Mouse (Mus musculus): ENCODE measurements around the gene Prm3. TPM values are rescaled to one million over a fixed set of nuclear protein-coding genes. Genes with fewer than 3 reads are reported as not detected.

The Prm3 gene
- total RNA-seq (2021): not detected
- long read RNA-seq, experiment 1: 0 reads
- long read RNA-seq, experiment 2: 0 reads

GRCm38 (mm10) chr16:10790702-10791101 is at the start of gene Prm3:
TSS of gene Prm3 (minus strand) at chr16:10790914.
- intact Hi-C loops (cut with DNase I): no loop called here
- Histone ChIP-seq H3K4me3 (no peak within 1 kb of the TSS), H3K27ac (no peak within 1 kb of the TSS)
- TF ChIP-seq CTCF (IDR thresholded peaks at IDR 0.05): no peak
- DNase-seq: no peak

- Histone ChIP-seq H3K4me3 (no peak overlapping the region), H3K27ac (peak overlapping the region; percentile 80)
- TF ChIP-seq CTCF (IDR thresholded peaks at IDR 0.05): no peak
- intact Hi-C loops (cut with DNase I): no loop called here
- no peak for DNase-seq
Measured at GRCm38 (mm10) chr16:10840018-10840417, 49.3 kb upstream of the Prm3 start.

- no peak for DNase-seq
- TF ChIP-seq CTCF (IDR thresholded peaks at IDR 0.05): no peak
- Histone ChIP-seq H3K4me3 (no peak overlapping the region), H3K27ac (peak overlapping the region; percentile 48; the same call in 1 of the 2 replicates)
- intact Hi-C loops (cut with DNase I): no loop called here
Measured at GRCm38 (mm10) chr16:10838487-10839245, 48.0 kb upstream of the Prm3 start.

- no peak for DNase-seq
- peak overlapping the region; percentile 48; the same call in 1 of the 2 replicates for H3K27ac ChIP-seq
- intact Hi-C loops (cut with DNase I): no loop called here
Measured at GRCm38 (mm10) chr16:10837903-10838302, 47.2 kb upstream of the Prm3 start.

GRCm38 (mm10) chr16:10837250-10837649 is 46.5 kb upstream of the Prm3 start:
- H3K4me3 ChIP-seq: no peak overlapping the region
- H3K27ac ChIP-seq: no peak overlapping the region; the same call in 1 of the 2 replicates
- intact Hi-C loops (cut with DNase I): no loop called here
- TF ChIP-seq CTCF (IDR thresholded peaks at IDR 0.05): no peak
- DNase-seq: no peak

More at GRCm38 (mm10) chr16:10837903-10838302, 47.2 kb upstream of the Prm3 start:
- no peak overlapping the region for H3K4me3 ChIP-seq
- TF ChIP-seq CTCF (IDR thresholded peaks at IDR 0.05): no peak

- Histone ChIP-seq H3K27ac (no peak overlapping the region), H3K4me3 (no peak overlapping the region)
- TF ChIP-seq CTCF (IDR thresholded peaks at IDR 0.05): no peak
- DNase-seq: no peak
- intact Hi-C loops (cut with DNase I): no loop called here
Measured at GRCm38 (mm10) chr16:10836388-10836787, 45.7 kb upstream of the Prm3 start.

- no peak; the same call in 1 of the 2 replicates for TF ChIP-seq CTCF (IDR thresholded peaks at IDR 0.05)
- peak within 1 kb of the TSS; percentile 79 for H3K27ac ChIP-seq
- peak; percentile 94 for DNase-seq
- intact Hi-C loops (cut with DNase I): no loop called here
- H3K4me3 ChIP-seq: peak within 1 kb of the TSS; percentile 91
Measured at GRCm38 (mm10) chr16:10834911-10835587, 44.3 kb upstream of the Prm3 start, which contains the start of gene Rmi2. TSS of gene Rmi2 (plus strand) at chr16:10835059.

GRCm38 (mm10) chr16:10834542-10834910 is 43.8 kb upstream of the Prm3 start:
- Histone ChIP-seq H3K27ac (peak overlapping the region; percentile 79), H3K4me3 (peak overlapping the region; percentile 91)
- no peak for DNase-seq
- no peak for TF ChIP-seq CTCF (IDR thresholded peaks at IDR 0.05)
- intact Hi-C loops (cut with DNase I): no loop called here

- H3K4me3 ChIP-seq: no peak overlapping the region
Measured at GRCm38 (mm10) chr16:10828461-10828805, 37.7 kb upstream of the Prm3 start.

GRCm38 (mm10) chr16:10827766-10828460 is 37.2 kb upstream of the Prm3 start:
- Histone ChIP-seq H3K4me3 (no peak overlapping the region), H3K27ac (no peak overlapping the region)
- no peak for DNase-seq
- intact Hi-C loops (cut with DNase I): no loop called here
- TF ChIP-seq CTCF (IDR thresholded peaks at IDR 0.05): no peak

More at GRCm38 (mm10) chr16:10828461-10828805, 37.7 kb upstream of the Prm3 start:
- no peak overlapping the region for H3K27ac ChIP-seq
- no peak for DNase-seq
- no peak for TF ChIP-seq CTCF (IDR thresholded peaks at IDR 0.05)
- intact Hi-C loops (cut with DNase I): no loop called here

- Histone ChIP-seq H3K4me3 (no peak overlapping the region), H3K27ac (no peak overlapping the region)
- TF ChIP-seq CTCF (IDR thresholded peaks at IDR 0.05): no peak
- no peak for DNase-seq
- intact Hi-C loops (cut with DNase I): no loop called here
Measured at GRCm38 (mm10) chr16:10827269-10827668, 36.6 kb upstream of the Prm3 start.

GRCm38 (mm10) chr16:10825840-10826239 is 35.1 kb upstream of the Prm3 start:
- DNase-seq: no peak
- no peak for TF ChIP-seq CTCF (IDR thresholded peaks at IDR 0.05)
- Histone ChIP-seq H3K4me3 (no peak overlapping the region), H3K27ac (no peak overlapping the region)
- intact Hi-C loops (cut with DNase I): no loop called here

- intact Hi-C loops (cut with DNase I): no loop called here
- H3K27ac ChIP-seq: no peak overlapping the region
- DNase-seq: no peak
- TF ChIP-seq CTCF (IDR thresholded peaks at IDR 0.05): no peak
- no peak overlapping the region for H3K4me3 ChIP-seq
Measured at GRCm38 (mm10) chr16:10824536-10824935, 33.8 kb upstream of the Prm3 start.

All from gastrocnemius, adult 2 months (tissue).